Mouse (Mus musculus) adrenal gland, postnatal 4 days (tissue): ENCODE results near the gene Cyct. TPM values are rescaled to one million over a fixed set of nuclear protein-coding genes. Genes with fewer than 3 reads are reported as not detected.

Source experiments
- DNase-seq, 2 experiments: peaks; one replicate each; pipeline ENCODE4 v3.0.0; 2021 to 2022; ENCODE audit warnings: low spot score in 2 of 2, mixed read lengths in 2 of 2
- microRNA-seq: library from miRNA; unstranded; fragments of <30 nt; microRNA quantifications from one replicate; pipeline ENCODE4 v1.2.0, GENCODE M21; 2021
- total RNA-seq, 2 experiments: library from RNA; stranded (reverse); gene quantifications; 2 replicates each; pipeline ENCODE4 v1.2.3; 2021

Cyct gene
- total RNA-seq, 2 experiments from 2014 or later: not detected

- DNase-seq: peak in 1 of 2 experiments; percentile 11
These were observed 21.8 kb downstream of the Cyct start, which contains the start of gene Pde11a for GRCm38 (mm10) chr2:76338215-76339156. Gene Pde11a, minus strand, starts transcription at chr2:76338774.

DNA sequence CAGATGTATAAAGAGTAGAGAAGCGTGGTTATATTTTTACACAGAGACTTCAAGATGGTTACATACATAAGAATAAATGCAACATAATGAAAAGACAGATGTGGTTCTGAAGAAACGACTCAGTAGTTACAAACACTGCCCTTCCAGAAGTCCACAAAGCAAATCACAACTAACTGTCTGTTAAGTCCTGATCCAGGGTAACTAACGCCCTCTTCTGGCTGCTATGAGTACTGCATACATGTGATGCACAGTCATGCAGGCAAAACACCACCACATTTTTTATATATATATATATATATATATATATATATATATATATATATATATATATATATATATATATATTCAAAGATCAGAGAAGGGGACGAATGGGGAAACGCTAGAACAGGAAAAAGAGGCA lies 25.7 kb downstream of the Cyct start:
- no peak for DNase-seq

GRCm38 (mm10) chr2:76332161-76332805 lies 28.0 kb downstream of the Cyct start:
- DNase-seq: no peak

- DNase-seq: no peak
These were observed 30.2 kb downstream of the Cyct start for GRCm38 (mm10) chr2:76330081-76330480.

GRCm38 (mm10) chr2:76326161-76326560 lies 34.1 kb downstream of the Cyct start:
- DNase-seq: no peak

GRCm38 (mm10) chr2:76324463-76324862 lies 35.8 kb downstream of the Cyct start:
- DNase-seq: no peak

GRCm38 (mm10) chr2:76323185-76323875 lies 36.9 kb downstream of the Cyct start:
- DNase-seq: no peak

- DNase-seq: no peak
These were observed 39.9 kb downstream of the Cyct start for GRCm38 (mm10) chr2:76320336-76320735.

DNA sequence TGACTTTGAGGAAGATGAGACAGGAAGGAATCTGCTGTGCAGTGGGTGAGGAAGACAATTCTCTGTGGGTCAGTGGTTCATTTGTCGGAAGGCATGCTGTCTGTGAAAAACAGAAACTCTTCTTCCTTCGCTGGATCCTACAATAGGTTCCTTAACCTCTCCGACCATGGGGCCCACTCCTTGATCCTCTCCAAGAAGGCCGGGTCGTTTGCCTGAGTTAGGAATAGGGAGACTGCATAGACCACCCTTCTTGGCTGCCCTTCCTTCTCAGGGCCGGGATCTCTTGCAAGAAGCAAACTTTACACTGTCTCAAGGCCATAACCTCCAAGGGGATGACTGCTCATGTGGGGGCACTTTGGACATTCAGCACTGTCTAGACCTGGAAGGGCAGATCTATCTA lies 41.0 kb downstream of the Cyct start:
- no peak for DNase-seq

Small RNAs within 50 kb of the gene (microRNA-seq; reads per million reads assigned to microRNA genes)
- gene Gm44337: not detected

Other genes with a start within 250 kb of the Cyct start
- 1 to 10 TPM in 1 of 2 experiments, under 1 TPM in 1; 0.76 to 1.3 TPM for gene Pde11a, start 21.7 kb downstream of the Cyct start, total RNA-seq
- 10 to 100 TPM; 49.3 to 50.7 TPM for gene Rbm45, start 9.5 kb upstream of the Cyct start, total RNA-seq
- 10 to 100 TPM; 29.9 to 33.9 TPM for gene Osbpl6, start 46.1 kb upstream of the Cyct start, total RNA-seq